Mouse (Mus musculus): ENCODE measurements around the gene Dppa3.

Dppa3 gene

DNA sequence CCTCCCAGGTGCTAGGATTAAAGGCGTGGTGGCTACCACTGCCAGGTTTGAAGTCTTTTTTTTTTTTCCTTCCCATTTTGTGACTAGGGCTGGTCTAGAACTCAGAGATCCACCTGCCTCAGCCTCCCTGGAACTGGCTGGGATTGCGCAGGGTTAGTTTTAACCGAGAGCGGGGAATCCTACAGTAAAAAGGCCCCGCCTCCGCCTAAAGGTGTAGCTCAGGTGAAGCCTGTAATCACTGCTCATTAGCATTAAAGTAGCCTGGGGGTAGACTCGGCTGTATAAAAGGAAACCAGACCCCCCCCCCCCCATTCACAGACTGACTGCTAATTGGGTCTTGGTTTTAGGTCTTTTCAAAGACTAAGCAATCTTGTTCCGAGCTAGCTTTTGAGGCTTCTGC is at the start of gene Dppa3:
Gene Dppa3 (plus strand): TSS at position 301 of the 400 bp plus-strand sequence.
- in situ Hi-C loops (cut with MseI, MboI), result no loop called here

DNA sequence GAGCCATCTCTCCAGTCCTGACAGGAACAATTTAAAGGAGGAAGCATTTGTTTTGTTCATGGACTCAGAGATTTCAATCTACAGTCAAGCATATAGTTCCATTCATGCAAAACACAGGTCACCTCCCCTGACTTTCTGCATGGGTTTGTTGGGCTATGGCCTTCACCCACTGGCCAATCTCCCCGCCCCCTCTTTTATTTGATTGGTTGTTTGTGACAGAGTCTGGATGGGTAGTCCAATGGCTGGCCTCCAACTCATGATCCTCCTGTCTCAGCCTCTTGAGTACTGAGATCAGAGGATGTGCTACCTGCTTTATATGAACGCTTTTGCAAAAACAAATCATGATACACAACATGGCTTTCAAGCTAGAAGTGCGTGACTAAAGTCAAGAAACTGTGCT is 49.2 kb upstream of the Dppa3 start:
- in situ Hi-C loops (cut with MseI, MboI), result no loop called here

DNA sequence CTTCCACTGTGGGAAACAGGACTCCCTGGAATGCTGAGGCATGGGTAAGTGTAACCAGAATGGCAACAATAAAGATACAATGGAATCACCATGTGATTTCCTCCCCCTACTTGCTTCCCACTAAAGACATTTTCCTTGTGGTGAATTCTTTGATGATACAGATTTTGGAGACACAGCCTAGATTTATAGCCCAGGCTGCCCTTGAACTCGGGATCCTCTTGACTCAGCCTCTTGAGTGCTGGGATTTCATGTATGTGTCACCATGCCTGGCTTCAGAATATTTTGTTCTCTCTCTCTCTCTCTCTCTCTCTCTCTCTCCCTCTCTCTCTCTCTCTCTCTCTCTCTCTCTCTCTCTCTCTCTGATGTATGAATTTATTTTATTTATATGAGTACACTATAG is 47.1 kb upstream of the Dppa3 start:
- in situ Hi-C loops (cut with MseI, MboI), result no loop called here

DNA sequence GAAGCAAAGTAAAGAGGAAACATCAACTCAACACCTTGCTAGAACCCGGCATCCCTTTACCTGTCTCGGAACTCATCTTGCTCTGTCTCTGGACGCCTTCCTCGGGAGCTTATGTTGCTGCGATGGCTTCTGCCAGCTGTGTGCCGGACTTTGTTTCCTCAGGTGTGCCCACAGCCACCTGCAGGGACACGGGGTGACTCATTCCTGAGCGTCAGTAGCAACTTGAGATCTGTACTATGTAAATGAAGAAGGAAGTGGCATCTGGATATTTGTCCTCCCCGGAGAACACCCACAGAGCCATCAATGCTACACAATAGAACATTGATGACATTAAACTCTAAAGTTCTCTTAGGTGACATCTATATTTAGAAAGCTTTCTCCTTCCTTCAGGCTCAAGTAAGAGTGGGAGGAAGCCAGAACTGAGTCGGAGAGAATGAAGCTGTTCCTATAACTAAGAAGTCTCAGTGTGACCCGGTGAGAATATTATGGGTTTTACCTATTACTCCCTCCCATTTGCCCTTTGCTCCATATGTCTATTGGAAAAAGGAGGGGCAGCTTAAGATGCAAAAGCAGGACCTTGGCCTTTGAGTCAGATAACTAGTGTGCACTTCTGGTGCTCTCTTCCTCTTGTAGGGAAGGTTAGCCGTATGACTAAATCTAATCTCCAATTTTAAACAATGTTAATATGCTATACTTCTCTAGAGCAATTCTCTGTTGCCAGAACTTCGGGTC is 35.0 kb upstream of the Dppa3 start:
- in situ Hi-C loops (cut with MseI, MboI), result no loop called here

DNA sequence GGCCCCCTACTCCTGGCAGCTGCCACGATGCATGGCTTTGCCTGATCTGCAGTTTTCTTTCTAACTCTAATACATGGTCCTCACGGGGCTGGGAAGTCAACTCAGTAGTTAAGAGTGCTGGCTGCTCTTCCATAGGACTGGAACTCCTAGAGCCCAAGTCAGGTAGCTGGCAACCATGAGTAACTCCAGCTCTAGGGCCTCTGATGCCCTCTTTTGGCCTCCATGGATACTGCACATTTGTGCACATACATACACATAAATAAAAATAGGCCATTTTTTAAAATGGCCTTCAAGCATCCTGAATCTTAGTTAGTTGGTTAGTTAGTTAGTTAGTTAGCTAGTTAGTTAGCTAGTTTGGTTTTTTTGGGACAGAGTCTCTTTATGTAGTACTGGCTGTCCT is 33.3 kb upstream of the Dppa3 start:
- in situ Hi-C loops (cut with MseI, MboI), result no loop called here

DNA sequence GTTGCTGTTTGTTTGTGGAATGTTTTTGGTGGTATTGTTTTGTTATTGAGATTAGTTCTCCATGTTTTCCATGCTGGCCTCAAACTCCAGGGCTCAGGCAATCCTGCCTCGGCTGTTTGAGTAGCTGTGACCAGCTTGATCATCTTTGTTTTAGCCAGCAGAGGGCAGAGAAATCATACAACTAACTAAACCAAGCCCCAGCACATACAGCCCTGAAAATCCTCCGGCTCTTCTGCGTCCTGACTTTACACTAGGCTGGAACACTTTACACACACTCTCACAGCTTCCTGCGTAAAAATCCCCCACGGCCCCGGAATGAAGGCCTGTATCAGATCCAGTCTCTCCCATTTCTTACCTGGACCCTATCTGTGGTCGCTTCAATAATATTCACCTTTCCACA is 30.6 kb upstream of the Dppa3 start:
- in situ Hi-C loops (cut with MseI, MboI), result no loop called here

DNA sequence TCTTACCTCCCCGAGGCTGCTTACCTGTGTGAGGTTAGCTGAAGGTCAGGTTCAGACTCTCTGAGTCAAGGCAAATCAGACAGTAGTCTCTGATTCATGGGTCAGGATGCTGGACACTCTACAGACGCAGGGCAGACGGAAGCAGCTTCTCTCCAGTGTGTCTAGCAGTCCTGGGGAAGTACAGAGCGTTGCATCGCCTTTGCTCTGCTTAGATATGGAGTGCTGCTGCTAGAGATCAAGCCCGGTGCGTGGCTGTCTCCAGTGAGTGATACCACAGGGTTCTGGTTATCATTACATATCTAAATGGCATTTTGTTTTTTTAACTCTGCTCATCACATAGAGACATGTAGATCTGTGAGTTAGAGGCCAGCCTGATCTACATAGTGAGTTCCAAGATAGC is 29.6 kb upstream of the Dppa3 start:
- in situ Hi-C loops (cut with MseI, MboI), result no loop called here

DNA sequence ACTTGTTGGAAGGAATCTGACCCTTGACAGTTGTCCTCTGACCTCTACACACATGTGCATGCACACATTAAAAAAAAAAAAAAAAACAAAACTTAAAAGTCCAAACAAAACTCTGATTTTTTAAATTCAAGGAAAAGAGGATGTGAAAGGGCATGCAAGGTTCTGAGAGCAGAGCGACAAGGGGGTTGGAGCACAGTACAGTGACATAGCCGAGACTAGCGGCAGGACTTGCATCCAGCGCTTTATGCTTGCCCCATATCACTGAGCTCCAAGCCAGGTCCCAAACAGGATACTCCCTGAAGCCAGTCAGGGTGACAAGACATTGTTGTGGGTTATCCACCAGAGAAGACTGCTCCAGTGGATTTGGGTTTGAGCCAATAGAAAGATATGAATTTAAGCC is 28.2 kb upstream of the Dppa3 start:
- in situ Hi-C loops (cut with MseI, MboI), result no loop called here

DNA sequence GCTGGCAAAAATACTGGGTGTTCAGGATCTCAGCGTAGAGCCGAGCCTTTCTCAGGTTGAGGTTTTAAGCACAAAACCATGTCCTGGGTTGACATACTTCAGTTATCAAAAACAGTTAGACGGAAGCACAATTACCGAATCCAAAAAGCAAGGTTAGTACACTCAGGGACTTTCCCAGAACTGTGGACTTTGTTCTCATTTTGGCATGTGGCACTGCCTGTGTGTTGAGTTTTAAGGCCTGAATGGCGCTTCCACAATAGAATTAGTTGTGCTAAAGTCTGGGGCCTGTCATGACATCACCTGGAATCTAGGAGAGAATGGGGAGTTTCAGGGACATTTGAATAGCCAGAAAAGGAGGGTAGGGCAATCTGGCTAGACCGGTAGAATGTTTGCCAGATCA is 27.8 kb upstream of the Dppa3 start:
- in situ Hi-C loops (cut with MseI, MboI), result no loop called here

DNA sequence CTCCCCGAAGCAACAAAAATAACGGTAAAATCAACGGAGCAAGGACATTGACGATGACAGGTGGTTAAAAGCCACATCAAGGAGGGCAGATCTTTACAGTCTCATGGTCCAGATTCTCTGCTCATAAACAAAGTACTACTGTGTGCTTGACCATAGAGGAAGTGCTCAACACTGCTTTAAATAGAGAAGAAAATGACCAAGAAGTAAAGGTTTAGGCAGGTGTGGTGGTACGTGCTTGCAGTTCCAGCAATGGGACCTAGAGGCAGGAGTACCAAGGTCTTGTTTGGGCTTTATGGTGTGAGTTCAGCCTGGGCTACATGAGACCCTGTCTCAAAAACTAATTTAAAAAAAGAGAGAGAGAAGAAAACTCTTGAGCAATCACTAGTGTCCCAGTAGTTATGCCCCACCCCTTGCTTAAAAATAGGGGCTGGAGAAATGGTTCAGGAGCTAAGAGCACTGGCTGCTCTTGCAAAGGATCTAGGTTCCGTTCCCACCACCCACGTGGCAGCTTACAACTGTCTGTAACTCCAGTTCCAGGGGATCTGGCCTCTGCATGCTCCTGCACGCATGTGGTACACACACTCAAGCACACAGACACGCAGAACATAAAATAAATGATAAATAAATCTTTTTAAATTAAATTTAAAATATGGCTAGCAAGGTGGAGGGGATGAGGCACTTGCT is 27.0 kb upstream of the Dppa3 start:
- in situ Hi-C loops (cut with MseI, MboI), result no loop called here

DNA sequence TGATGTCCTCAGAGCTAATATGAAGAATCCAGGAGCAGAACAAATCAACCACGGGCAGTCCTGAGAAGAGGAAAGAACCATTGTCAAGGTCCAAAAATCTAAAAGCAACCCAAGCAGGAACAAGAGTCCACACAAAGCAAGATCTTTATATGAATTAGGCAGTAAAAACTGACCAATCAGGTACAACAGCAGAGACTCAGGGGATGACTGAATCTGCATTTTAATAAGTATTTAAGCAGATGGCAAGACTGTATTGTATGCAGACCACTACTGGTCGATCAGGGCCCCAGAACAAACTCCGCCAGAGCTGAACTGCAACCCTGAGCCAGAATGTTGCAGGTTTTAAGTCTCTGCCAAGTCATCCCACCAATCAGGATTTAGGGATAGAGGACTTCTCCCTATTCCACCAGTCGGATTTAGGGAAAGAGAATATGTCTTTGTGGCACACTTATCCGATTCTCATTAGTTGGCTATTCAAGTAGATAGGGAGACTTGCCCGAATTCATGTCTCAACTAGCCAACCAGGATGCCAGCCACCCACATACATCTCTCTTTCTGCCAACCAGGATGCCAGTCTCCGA is 26.1 kb upstream of the Dppa3 start:
- in situ Hi-C loops (cut with MseI, MboI), result no loop called here

DNA sequence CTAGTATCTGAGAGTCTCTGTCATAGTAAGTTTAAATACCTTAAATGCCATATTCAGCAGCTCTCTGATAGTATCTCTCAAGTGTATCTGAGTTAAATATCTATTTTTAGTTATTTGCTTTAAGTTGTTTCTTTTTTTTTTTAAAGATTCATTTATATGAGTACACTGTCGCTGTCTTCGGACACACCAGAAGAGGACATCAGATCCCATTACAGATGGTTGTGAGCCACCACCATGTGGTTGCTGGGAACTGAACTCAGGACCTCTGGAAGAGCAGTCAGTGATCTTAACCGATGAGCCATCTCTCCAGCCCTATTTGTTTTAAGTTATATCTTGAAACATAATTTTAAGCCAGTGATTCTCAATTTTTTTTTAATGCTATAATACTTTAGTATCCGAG is 25.2 kb upstream of the Dppa3 start:
- in situ Hi-C loops (cut with MseI, MboI), result no loop called here

DNA sequence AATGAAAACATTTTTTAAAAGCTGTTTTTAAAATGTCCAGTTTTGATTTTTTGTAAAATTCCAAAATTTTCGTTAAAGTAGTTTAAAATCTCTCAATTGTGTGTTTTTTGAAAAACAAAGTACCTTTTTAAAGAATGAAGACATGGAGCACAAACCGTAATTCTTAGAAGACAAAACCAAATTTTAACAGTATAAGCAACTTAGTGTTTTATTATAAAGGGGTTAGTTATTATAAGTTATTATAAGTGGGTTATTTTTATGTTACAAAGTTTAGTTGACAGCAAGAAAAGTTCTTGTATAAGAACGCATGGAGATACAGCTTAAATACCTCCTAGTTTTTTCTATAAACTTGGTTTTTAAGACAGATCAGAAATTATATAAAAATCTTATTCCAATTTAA is 24.6 kb upstream of the Dppa3 start:
- in situ Hi-C loops (cut with MseI, MboI), result no loop called here

DNA sequence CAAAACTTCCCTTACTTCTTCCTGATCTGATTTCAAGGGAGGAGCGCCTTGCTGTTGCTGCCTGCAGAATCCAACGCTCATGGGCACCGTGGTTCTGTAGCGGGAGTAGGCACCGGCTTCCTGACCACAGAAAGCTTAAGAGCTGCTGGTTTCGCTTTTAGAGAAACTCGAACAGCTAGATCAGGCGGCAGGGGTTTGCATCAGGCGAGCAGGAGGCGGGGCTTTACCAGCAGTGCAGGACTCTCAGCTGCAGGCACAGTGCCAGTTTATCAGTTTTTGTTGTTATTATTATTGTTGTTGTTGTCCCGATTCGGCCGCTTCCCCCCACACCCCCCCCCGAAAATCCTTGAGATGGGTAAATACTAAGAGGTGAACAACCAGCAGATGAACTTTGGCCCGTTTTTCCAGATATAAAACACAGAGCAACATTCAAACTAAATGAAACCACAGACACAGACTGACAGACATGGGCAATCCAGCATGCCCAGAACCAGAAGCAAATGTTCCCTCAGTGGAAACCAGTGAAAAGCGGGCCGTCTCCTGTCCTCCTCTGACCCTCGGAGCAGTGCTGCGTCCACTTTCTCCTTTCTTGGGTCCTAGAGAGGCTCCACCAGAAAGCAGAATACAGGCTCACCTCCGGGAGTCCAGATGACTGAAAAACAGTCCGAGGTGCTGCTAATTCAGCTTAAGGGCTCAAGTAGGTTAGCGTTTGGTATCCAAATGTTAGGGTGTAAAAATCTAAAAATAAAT is 23.8 kb upstream of the Dppa3 start, which contains the start of gene Apobec1:
Gene Apobec1 (minus strand): TSS at position 203 of the 750 bp plus-strand sequence.
- in situ Hi-C loops (cut with MseI, MboI), result no loop called here

DNA sequence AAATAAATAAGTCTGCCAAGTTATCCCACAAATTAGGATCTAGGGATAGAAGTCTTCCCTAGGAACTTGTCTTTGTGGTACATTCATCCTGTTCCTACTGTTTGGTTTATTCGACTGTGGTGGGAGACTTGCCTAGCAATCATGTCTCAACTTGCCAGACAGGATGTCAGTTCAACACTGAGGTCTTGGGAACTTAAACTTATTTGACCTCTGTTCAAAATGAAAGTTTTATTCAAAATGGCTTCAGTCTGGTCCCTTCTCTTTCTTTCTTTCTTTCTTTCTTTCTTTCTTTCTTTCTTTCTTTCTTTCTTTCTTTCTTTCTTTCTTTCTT is 23.3 kb upstream of the Dppa3 start:
- in situ Hi-C loops (cut with MseI, MboI), result no loop called here

DNA sequence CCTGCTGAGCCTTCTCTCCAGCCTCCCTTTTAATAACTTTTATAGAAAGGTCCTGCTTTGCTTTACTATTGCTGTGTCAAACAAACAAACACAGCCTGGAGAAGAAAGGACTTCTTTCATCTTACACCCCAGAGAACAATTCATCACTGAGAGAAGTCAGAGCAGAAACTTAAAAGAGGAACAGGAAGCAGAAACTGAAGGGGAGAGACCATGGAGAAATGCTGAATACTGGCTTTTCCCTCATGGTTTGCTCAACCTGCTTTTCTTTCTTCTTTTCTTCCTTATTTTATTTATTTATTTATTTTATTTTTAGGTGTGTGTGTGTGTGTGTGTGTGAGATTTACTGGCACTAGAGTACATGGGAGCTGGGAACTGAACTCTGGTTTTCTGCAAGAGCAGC is 21.9 kb upstream of the Dppa3 start:
- in situ Hi-C loops (cut with MseI, MboI), result no loop called here

DNA sequence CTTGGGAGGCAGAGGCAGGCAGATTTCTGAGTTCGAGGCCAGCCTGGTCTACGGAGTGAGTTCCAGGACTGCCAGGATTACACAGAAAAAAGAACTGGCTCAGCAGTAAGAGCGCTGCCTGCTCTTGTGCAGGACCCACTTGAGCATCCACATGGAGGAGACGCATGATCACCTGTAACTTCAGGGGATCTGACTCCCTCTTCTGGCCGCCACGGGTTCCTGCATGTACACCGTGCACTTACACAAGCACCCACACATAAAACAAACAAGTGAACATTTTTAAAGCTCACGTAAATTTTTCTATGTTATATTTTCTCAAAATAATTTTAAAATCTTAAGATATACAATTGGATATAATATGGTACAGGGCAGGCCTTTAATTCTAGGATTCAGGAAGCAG is 20.7 kb upstream of the Dppa3 start:
- in situ Hi-C loops (cut with MseI, MboI), result no loop called here

DNA sequence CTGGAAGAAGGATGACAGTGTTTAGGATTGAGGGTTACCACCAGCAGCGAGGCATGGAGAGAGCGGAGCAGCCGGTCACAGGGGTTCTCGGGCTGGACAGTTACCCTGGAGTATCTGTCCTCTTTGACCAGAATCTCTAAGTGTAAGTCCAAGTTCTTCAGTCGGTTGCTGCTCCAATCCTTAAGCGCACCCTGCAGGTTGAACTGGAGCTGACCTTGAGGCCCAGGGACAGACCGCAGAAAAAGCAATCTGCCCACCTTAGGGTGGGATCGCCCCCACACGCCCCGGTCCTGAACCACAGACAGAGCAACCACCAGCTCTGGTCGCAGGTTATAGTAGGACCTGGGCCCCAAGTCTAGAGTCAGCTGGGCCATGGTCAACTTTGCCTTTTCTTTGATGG is 19.5 kb upstream of the Dppa3 start:
- in situ Hi-C loops (cut with MseI, MboI), result no loop called here

DNA sequence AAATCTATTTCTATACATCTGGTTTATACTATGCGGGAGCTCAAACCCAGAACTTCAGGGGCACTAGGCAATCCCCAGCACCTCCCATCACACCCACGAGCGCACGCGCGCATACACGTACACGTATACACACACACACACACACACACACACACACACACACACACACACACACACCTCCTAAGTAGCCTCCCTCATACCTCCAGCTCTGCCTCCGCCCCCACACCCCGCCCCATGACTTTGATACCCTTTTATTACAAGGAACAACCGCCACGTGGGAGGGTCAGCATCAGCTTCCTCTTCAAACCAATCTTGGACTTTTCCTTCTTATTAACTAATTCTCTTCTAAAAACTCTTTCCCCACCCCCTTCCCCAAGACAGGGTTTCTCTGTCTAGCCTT is 18.5 kb upstream of the Dppa3 start:
- in situ Hi-C loops (cut with MseI, MboI), result no loop called here

DNA sequence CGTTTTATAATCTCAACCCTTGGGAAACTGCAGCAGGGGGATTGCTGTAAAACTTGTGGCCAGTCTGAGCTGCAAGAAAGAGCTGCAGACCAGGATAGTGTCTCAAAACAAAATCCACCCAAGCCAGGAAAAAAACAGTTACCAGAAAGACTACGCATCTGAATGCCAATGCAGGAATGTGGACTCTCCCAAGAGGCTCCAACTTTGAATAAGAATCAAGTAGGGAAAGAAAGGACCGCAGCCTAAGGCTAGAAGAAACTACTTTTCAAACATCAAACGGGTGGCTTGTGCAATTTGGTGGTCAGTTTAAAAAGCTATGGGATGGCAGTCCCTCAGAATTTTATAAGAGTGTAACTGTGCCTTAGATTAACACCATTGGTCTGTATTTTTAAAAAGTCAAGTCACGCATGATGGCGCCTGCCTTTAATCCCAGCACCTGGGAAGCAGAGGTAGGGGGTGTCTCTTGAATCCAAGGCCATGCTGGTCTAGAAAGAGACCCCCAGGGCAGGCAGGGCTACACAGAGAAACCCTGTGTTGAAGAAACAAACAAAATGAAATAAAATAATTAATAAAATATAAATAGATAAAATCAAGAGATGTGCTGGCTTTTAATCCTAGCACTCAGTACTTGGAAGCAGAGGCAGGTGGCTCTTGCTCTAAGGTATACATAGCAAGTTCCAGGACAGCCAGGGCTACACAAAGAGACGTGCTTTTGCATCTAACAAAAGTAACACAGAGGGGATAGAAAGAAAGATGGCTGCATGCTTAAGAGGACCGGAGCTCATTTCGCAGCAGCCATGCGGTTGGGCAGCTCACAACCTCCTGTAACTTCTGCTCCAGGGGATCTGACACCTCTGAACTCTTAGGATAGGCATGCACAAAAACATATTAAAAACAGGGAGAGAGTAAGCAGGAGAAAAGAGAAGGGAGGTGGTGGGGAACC is 17.5 kb upstream of the Dppa3 start:
- in situ Hi-C loops (cut with MseI, MboI), result no loop called here

DNA sequence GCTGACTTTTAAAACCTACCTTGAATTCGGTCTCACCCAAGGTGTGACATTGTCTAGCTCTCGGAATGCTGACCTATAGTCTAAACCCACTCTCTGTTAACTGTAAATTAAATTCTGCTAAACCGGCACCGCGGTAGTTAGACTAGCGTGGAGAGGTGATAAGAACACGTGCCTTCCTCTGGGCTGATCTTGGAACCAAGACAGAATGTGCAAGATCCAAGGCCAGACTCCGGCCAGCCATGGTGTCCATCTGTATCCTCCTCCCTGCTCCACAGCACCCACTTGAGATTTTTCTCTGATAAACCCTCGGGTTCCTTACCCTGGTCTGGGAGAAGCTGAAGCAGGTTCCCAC is 16.9 kb upstream of the Dppa3 start:
- in situ Hi-C loops (cut with MseI, MboI), result no loop called here

DNA sequence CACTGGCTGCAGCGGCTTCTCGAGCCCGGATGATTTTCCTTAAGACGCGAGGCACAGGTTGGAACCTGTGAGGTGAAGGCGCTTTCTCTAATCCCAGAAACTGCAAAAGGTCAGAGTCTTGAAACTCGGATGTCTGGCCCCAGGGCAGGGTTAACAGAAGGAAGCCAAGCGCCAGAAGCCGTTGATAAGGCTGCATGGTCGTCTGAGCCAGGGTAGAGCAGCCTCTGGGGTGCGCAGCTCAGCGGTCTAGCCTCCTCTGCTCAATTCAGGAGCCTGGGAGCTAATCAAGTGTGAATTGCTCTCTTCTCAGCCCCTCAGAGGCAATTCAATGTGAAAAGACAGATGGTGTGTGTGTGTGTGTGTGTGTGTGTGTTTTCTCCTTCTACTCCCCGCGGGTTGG is 16.4 kb upstream of the Dppa3 start, which contains the start of gene Gdf3:
Gene Gdf3 (minus strand): TSS at position 317 of the 400 bp plus-strand sequence.
- in situ Hi-C loops (cut with MseI, MboI), result no loop called here
